Mouse (Mus musculus): ENCODE data around the gene Neurod4. TPM values are rescaled to one million over a fixed set of nuclear protein-coding genes. Genes with fewer than 3 reads are reported as not detected.
A peak's percentile ranks its signal among the peaks of the same experiment; 100 is the strongest.
"Not testable (repeated sequence)": the region's sequence is repeated elsewhere in the genome, so short reads cannot be mapped to it uniquely, and the experiment has no call there.

Gene Neurod4
- under 1 TPM; 0.46 to 0.63 TPM for total RNA-seq (2021)
- long read RNA-seq, experiment 1 = 0 reads
- long read RNA-seq, experiment 2 = 0 reads

DNA sequence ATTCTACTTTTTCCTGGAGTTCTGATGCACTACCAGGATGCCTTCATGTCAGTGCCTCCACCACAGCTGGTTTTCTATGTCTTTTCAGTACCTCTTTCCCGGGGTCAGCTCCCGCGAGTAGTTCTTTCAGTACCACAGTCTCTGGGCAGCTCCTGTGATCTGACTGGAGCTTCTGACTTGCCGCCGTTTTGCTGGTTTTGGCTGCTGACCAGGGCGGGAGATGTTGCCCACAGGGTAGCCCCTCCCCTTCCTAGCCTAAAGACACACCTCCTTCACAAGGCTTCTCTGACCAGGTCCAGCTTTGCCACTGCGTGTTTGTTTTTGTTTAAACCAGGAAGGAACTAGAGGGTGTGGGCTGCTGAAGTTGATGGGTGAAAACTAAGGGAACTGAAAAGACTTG, at the start of gene Neurod4:
Gene Neurod4 (minus strand): TSS at position 175 of the 400 bp plus-strand sequence.
- DNase-seq = peak; percentile 38 to 44

GRCm38 (mm10) chr10:130324243-130324642, 44.2 kb upstream of the Neurod4 start:
- no peak for DNase-seq

DNA sequence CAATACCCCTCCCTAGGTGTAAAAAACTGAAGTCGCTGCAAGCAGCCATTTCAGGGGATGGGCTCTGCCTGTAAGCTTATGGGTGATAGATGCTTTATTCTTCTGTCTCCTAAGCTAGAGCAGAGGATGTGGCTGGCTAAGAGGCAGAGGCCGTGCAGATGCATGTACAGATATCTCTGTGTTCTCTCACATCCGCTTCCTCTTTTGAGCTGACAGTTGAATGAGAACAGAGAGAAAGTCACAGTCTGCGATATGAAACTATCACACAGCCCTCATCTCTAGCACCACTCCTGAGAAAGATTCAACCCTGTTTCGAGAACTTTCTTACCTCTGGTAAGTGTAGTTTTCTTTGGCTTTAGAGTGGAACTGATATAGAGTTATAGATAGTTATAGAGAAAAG, 42.6 kb upstream of the Neurod4 start, which contains the start of gene Tespa1:
Gene Tespa1 (plus strand): TSS at position 234 of the 400 bp plus-strand sequence.
- DNase-seq = no peak

DNA sequence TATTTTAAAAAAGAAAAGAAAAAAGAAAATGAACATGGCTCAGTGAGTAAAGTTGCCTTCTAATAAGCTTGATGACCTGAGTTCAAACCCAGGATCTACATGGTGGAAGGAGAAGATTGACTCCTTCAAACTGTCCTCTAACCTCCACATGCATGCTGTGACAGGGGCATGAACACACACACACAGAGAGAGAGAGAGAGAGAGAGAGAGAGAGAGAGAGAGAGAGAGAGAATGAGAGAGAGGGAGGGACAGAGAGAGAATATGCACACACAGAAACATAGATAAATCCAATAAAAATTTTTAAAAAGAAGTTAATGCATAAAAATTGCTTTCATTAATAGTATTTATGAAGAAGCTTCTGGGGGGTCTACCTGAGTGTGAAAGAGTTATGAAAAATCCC, 42.0 kb upstream of the Neurod4 start:
- DNase-seq = no peak

DNA sequence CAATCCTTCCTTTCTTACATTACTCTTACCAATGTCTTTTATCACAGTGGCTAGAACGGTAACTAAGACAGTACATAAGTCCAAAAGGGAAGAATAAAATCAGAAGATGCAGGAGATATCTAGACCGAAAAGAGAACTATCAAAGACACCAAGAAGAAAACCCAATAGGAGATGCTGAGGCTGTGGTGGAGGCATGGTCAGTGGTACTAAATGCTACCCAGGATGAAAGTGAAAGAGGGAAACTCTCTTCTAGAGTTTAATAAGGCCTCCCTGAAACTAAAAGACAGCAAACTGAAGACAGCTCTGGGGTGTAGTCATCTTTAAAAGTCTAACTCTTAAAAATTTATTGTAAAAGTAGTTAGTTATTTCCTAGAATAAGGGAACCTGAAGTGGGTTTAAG, 40.7 kb upstream of the Neurod4 start:
- no peak for DNase-seq

GRCm38 (mm10) chr10:130318720-130319119, 38.7 kb upstream of the Neurod4 start:
- no peak for DNase-seq

DNA sequence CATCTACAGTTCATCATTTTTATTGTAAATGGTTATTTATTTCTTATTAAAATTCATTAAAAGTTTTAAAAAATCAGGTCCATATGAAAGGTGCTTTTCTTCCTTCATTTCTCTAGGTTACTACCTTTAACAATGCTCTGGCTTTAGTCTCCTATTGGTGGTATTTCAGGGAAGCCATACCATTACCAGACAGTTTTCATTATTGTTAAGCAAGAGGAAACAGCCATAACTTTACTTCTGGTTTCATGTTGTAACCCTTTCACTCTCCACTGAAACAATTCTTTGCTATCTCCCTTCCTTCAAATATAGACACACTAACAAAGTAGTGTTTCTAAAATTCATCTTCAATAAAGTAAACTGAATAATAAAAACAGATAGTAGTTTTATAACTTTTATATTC, 35.8 kb upstream of the Neurod4 start:
- DNase-seq = no peak

DNA sequence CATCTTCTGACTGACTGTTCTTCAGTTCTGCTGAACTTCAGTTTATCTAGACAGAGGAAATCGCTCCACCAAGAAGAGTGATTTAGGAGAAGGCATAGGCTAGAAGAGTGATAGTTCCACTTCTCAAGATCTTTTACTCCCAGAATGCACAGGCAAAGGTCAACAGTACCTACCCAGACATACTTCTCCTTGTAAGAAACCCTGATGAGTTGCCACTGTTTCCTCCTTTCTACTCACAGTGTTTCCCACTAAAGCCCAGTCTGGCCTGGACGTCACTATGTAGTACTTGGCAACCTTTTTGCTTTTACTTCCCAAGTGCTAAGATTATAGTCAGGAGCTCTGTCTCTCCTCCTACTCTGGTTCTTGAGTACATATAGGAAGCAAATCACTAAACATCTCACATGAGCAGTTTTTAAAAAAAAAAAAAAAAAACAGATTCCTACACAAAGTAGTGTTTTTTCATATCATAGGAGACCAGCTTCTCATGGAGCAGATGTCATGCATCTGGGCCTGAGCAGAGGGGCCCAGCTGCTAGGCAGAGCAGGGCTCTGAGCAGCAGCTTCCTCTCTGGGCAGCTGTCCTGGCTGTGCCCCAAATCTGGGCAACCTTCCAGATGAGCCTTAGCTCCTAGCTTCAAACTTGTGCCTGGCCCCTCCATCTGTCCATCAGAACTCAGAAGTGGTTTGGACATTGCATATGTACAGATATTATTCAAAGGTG, 34.2 kb upstream of the Neurod4 start:
- DNase-seq = peak; percentile 5 to 10

DNA sequence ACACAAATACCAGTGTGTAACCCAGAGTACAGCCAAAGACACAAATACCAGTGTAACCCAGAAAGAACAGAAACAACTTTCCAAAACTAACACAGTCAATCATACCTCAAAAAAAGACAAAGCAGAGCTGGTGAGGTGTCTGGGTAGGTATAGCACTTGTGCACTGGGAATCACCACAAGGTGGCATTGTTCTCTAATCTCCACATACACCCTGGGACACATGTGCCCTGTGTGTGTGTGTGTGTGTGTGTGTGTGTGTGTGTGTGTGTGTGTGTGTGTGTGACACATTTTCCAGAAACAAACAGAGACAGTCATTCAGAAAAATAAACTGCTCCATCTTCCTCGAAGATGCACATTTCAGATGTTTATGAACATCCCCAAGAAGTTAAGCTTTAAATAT, 33.5 kb upstream of the Neurod4 start:
- DNase-seq = peak in 1 of 2 experiments; percentile 7

DNA sequence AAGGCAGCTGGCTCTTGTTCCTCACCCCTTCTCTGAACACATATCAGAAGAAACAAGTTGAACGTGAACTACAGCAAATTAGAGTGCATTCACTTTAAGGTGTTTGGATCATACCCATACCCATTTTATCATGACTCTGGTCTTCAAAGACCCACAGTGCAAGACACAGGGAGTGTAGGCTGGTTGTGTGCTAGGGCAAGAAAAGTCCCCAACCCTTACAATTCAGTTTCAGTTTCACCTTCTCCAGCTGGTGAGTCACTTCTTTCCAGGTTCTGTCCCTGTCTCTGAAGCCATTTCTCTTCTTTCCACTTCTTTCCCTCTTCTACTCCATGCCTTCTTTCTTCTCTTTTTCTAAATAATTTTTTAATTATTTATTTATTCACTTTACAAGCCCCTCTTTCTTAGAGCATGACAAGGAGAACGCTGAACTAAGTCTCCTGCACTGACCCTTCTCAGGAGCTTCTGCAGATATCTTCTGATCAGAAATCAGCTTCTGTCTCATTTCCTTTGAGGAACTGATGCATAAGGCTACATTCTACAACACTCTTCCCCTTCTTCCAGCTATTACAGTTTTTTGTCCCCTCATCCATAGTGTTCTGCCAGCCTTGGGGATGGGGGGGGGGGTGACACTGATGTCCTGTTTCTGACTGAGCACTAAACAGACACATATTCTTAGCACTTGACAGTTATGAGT, 31.6 kb upstream of the Neurod4 start:
- no peak for DNase-seq

GRCm38 (mm10) chr10:130304138-130304537, 24.1 kb upstream of the Neurod4 start:
- DNase-seq = not testable (repeated sequence)

DNA sequence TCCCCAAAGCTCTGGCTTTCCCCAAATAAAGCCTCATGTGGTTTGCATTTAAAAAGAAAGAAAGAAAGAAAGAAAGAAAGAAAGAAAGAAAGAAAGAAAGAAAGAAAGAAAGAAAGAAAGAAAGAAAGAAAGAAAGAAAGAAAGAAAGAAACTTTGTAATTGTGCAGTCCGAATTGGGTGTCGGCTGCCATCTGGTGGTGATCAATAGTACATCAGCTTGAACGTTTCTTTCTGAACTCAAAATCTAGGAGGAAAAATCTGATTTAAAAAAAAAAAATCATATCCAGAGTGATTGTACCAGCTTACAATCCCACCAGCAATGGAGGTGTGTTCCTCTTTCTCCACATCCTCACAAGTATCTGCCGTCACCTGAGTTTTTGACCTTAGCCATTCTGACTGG, 18.7 kb upstream of the Neurod4 start:
- DNase-seq = peak in 1 of 2 experiments; percentile 30

DNA sequence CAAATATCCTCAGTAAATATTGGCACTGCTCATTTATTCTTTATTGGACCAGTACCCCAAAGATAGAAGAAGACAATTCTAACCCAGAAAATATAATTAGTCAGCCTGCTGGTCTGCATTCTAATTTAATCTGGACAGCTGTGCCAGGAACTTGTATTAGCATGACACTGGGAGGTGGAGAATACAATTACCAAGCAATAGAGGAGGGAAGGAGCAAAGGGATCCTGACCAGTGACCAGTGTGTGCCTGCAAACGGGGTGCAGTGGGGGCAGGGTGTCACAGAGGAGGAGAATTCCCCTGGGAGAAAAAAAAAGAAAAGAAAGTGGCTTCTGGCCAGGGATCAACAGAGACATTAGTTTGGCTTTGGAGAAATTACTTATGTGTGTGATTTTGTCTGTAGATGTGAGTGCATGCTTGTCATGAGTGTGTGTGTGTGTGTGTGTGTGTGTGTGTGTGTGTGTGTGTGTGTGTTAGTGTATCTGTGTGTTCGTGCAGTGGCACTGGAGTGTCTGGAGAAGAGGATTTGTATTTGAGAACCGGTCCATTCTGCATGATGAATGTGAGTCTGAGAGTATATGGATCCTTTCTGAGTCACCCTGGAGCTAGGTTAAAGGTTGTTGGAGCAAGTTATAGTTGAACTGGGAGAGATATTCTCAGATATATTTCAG, 13.8 kb upstream of the Neurod4 start:
- no peak for DNase-seq

DNA sequence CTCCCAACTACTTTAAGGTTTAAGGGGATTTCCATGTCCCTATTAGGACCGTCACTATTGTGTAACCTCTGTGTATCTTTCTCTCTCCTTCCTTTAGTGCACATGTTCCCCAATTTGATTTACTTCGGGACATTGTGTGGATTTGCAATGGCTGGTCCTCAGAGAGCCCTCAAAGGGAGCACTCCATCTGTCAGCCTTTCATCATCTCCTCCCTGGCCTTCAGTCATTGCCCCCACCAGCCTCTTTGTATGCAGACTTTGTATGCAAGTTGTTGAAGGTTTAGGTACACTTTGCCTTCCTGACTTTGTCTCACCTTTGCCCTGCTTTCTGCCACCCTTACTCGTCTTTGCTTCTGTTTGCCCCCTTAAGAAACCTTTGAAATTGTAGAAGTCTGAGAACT, 8.0 kb upstream of the Neurod4 start:
- no peak for DNase-seq

GRCm38 (mm10) chr10:130287201-130287600, 7.2 kb upstream of the Neurod4 start:
- DNase-seq = no peak

- DNase-seq = no peak
Observed at GRCm38 (mm10) chr10:130281982-130282449, 2.0 kb upstream of the Neurod4 start.

DNA sequence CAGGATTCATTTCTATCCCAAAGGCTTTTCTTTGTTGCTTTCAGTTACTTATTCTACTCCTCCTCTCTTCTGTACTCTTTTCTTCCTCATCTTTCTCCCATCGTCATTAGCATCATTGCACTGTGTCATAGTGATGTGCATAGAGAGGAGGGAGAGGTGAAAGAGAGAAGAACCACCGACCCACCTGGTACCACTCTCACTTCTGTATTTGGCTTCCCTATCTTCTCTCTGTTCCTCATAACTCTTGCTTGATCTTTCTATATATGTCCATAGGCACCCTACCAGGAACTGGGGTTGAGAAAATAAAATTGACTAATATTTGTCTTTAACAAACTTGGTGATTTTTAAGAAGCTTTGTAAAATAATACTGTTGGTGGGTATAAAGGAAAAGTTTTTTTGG, 3.5 kb downstream of the Neurod4 start:
- no peak for DNase-seq

GRCm38 (mm10) chr10:130275759-130276158, 4.3 kb downstream of the Neurod4 start:
- no peak for DNase-seq

- DNase-seq = no peak
Observed at GRCm38 (mm10) chr10:130263203-130263602, 16.8 kb downstream of the Neurod4 start.

DNA sequence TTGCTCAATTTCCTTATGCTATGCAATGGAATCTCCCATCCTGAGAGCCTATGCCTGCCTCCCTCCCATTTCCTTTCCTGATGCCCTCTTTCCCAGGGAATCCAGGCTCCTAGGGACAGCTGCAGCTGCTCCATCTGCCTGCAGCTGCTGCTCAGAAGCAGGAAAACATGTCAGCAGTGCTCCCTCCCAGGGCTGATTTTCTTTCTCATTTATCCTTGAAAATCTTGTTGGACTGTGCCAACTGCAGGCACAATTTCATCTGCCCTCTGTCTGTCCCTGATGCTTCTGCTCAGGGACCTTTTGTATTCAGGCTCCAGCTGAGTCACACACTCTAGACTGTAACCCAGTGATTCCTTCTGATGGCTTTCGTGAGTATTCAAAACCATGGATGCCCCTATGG, 20.6 kb downstream of the Neurod4 start:
- DNase-seq = peak; percentile 24 to 26

GRCm38 (mm10) chr10:130244271-130244670, 35.8 kb downstream of the Neurod4 start:
- DNase-seq = no peak

GRCm38 (mm10) chr10:130238318-130239209, 41.5 kb downstream of the Neurod4 start:
- DNase-seq = no peak

Data from adrenal gland, postnatal 36 days (tissue).